15 mouse cellular contexts compared by ENCODE assay signal in the genomic region with DNA sequence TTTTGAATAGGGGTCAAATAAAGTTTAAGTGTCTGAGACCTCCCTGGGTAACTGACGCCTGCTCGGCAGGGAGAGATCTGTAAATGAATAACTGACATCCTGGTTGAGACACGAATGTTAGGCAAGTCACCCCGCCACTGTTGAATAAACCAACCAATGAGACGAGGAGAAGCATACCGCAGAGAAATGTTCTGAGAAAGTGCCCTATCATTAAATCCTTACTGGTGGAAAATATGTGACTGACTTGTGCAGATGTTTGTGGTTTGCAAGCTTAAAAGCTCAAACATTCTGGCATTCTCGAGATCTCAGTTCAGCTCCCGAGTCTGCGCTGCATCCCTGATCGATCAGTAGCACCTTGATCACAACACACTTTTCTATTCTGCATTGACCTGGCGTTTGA. TPM values are rescaled to one million over a fixed set of nuclear protein-coding genes. Genes with fewer than 3 reads are reported as not detected.
DNase-seq lines count a peak whose midpoint lies in the region; ATAC-seq and TF ChIP-seq lines count a peak whose summit lies in the region.
"Had no signal": no experiment of that assay in that cellular context is flagged by ENCODE, and none has a peak within 500 bp of the region (broad histone marks: within the 10 kb centered on the region; RNA-seq: fewer than 3 reads in every experiment).

No protein-coding gene starts in this region.

- peak; percentile 29 for ATAC-seq in lung, postnatal 0 days
- ATAC-seq in megakaryocyte progenitor cell, adult 5-6 weeks (replicated peaks; ENCODE audit: poor library complexity): peak; percentile 54
- no peak for ATAC-seq in hindbrain, embryonic 14.5 days (ENCODE audit: low FRiP score)
- ATAC-seq: midbrain, embryonic 16.5 days had no signal

- DNase-seq in heart, adult 11 months: peak; percentile 67
- DNase-seq in heart, embryonic 10.5 days (ENCODE audit: low spot score): no peak
- DNase-seq in lung, postnatal 0 days (ENCODE audit: low spot score): peak; percentile 78
- no peak for DNase-seq in lung, postnatal 14 days
- no peak for DNase-seq in urinary bladder, adult 2 months (ENCODE audit: low spot score)
- DNase-seq in hindbrain, embryonic 14.5 days (ENCODE audit: low spot score): no peak
- no peak for DNase-seq in layer of hippocampus, postnatal 10 days (ENCODE audit: low spot score in 2 of 2)
- DNase-seq: adrenal gland, postnatal 14 days; heart, postnatal 4 days; left cerebral cortex, postnatal 4 days; right cerebral cortex, adult 18-20 months had no signal

- H3K27ac ChIP-seq in heart, embryonic 10.5 days: no peak overlapping the region
- no peak overlapping the region; the same call in 1 of the 2 replicates for H3K27ac ChIP-seq in lung, postnatal 0 days (ENCODE audit: low read length)
- H3K27ac ChIP-seq in hindbrain, embryonic 14.5 days: no peak overlapping the region

- H3K27me3 ChIP-seq in heart, embryonic 10.5 days (ENCODE audit: insufficient read depth, poor library complexity, severe bottlenecking): no peaks in the 10 kb centered on the region
- H3K27me3 ChIP-seq in lung, postnatal 0 days (replicated peaks; ENCODE audit: insufficient read depth, low read length): no peaks in the 10 kb centered on the region
- no peaks in the 10 kb centered on the region for H3K27me3 ChIP-seq in hindbrain, embryonic 14.5 days (ENCODE audit: control insufficient read depth, insufficient read depth, low read length)

- no peak overlapping the region for H3K9ac ChIP-seq in lung, postnatal 0 days (replicated peaks; ENCODE audit: low read depth)
- no peak overlapping the region for H3K9ac ChIP-seq in hindbrain, embryonic 14.5 days

- no peak overlapping the region for H3K4me2 ChIP-seq in lung, postnatal 0 days (replicated peaks; ENCODE audit: low read depth, low read length)
- H3K4me2 ChIP-seq in hindbrain, embryonic 14.5 days (replicated peaks): no peak overlapping the region

- TF ChIP-seq CTCF in lung, postnatal 0 days (IDR thresholded peaks at IDR 0.05): no peak

- H3K4me3 ChIP-seq in heart, embryonic 10.5 days: no peak overlapping the region
- H3K4me3 ChIP-seq in lung, postnatal 0 days (ENCODE audit: low read depth, low read length): no peak overlapping the region
- no peak overlapping the region for H3K4me3 ChIP-seq in hindbrain, embryonic 14.5 days (replicated peaks; ENCODE audit: low read length)

- 91% methylated on average over 11 of the region's 11 CpGs for WGBS in heart, embryonic 10.5 days
- WGBS in lung, postnatal 0 days: 46% methylated on average over 11 of the region's 11 CpGs
- WGBS in hindbrain, embryonic 14.5 days: 83% methylated on average over 11 of the region's 11 CpGs

- no peak for TF ChIP-seq EP300 in lung, postnatal 0 days (IDR thresholded peaks at IDR 0.05)

- H3K36me3 ChIP-seq in heart, embryonic 10.5 days: peaks cover 41% of the 10 kb centered on the region
- peaks cover 16% of the 10 kb centered on the region for H3K36me3 ChIP-seq in lung, postnatal 0 days (ENCODE audit: insufficient read depth, low read length)
- peaks cover 5% of the 10 kb centered on the region; the same call in 1 of the 2 replicates for H3K36me3 ChIP-seq in hindbrain, embryonic 14.5 days (replicated peaks; ENCODE audit: control insufficient read depth, insufficient read depth)

- 0 out of 2 replicates have a peak, but pooled peaks cover 3% of the 10 kb centered on the region for H3K9me3 ChIP-seq in heart, embryonic 10.5 days
- H3K9me3 ChIP-seq in lung, postnatal 0 days (ENCODE audit: low read length): no peaks in the 10 kb centered on the region
- no peaks in the 10 kb centered on the region for H3K9me3 ChIP-seq in hindbrain, embryonic 14.5 days (ENCODE audit: control insufficient read depth, low read length)

- peaks cover 17% of the 10 kb centered on the region for H3K4me1 ChIP-seq in heart, embryonic 10.5 days
- H3K4me1 ChIP-seq in lung, postnatal 0 days (ENCODE audit: insufficient read depth, low read depth, low read length): peaks cover 22% of the 10 kb centered on the region; the same call in 1 of the 2 replicates
- no peaks in the 10 kb centered on the region; the same call in 1 of the 2 replicates for H3K4me1 ChIP-seq in hindbrain, embryonic 14.5 days (replicated peaks; ENCODE audit: control insufficient read depth, insufficient read depth, low read length)

RNA-seq across cellular contexts. Expression of a gene that starts 6.3 kb away (rescaled TPM):
- polyA plus RNA-seq in heart, embryonic 10.5 days (2016; fragmentation: Nextera tagmentation; extraction: Ambion mirVana): 33.6 and 36.7 TPM in 2 replicates
- polyA plus RNA-seq in lung, postnatal 0 days (2015; fragmentation: Nextera tagmentation; extraction: Ambion mirVana): 138 and 159 TPM in 2 replicates
- total RNA-seq in megakaryocyte progenitor cell, adult 5-6 weeks (2015): 384 and 439 TPM in 2 replicates
- total RNA-seq in megakaryocyte progenitor cell, adult 5-6 weeks (2017): 295 and 330 TPM in 2 replicates
- polyA plus RNA-seq in urinary bladder, adult 2 months (2012; rRNA removed): 64.8 and 65.9 TPM in 2 replicates
- polyA plus RNA-seq in hindbrain, embryonic 14.5 days (2014; fragmentation: Nextera tagmentation; extraction: Ambion mirVana): 28.8 TPM in 2 replicates
- 10 to 100 TPM; 15.7 to 17.7 TPM for total RNA-seq in layer of hippocampus, postnatal 10 days (2021)

RNA-seq across cellular contexts. Expression of a gene that starts 23.7 kb away (rescaled TPM):
- polyA plus RNA-seq in heart, embryonic 10.5 days (2016; fragmentation: Nextera tagmentation; extraction: Ambion mirVana): not detected in 2 replicates
- 0.05 and 0.12 TPM in 2 replicates for polyA plus RNA-seq in lung, postnatal 0 days (2015; fragmentation: Nextera tagmentation; extraction: Ambion mirVana)
- 4.3 and 4.6 TPM in 2 replicates for total RNA-seq in megakaryocyte progenitor cell, adult 5-6 weeks (2015)
- 3.2 and 7.7 TPM in 2 replicates for total RNA-seq in megakaryocyte progenitor cell, adult 5-6 weeks (2017)
- 0.03 TPM in 1 of 2 replicates, not detected in the other for polyA plus RNA-seq in urinary bladder, adult 2 months (2012; rRNA removed)
- polyA plus RNA-seq in hindbrain, embryonic 14.5 days (2014; fragmentation: Nextera tagmentation; extraction: Ambion mirVana): not detected in 2 replicates
- not detected for total RNA-seq in layer of hippocampus, postnatal 10 days (2021)
- total RNA-seq: heart, postnatal 4 days; layer of hippocampus, adult 18-20 months; left cerebral cortex, postnatal 4 days had no signal
- polyA plus RNA-seq: midbrain, embryonic 16.5 days; neural tube, embryonic 14.5 days had no signal

Comparison
In these comparisons a context has a peak if more than half of its experiments do, and no peak if none do; other contexts are left out.
1. DNase-seq: peak in heart, adult 11 months (single experiment) and lung, postnatal 0 days (single experiment); none in heart, embryonic 10.5 days (single experiment), lung, postnatal 14 days (single experiment), urinary bladder, adult 2 months (single experiment), hindbrain, embryonic 14.5 days (single experiment) and layer of hippocampus, postnatal 10 days (0 of 2).